Mouse (Mus musculus) liver, embryonic 14.5 days (tissue): ENCODE measurements around the gene Spop. TPM values are rescaled to one million over a fixed set of nuclear protein-coding genes. Genes with fewer than 3 reads are reported as not detected.

ENCODE experiments used
- ATAC-seq: fragments of 200-750 bp; cut with Nextera tagmentation; 2 replicates; pipeline ENCODE4 v1.8.0; 2017; ENCODE audit warnings: moderate number of reproducible peaks, mild to moderate bottlenecking, moderate library complexity; ENCODE audit not compliant: insufficient read depth
- DNase-seq, 3 experiments: peaks; one replicate each; pipeline ENCODE4 v3.0.0-alpha.2; 2012 to 2013; ENCODE audit warnings: low read depth in 3 of 3, low spot score in 3 of 3
- H3K27ac ChIP-seq: fragments of 300-500 bp; sonication (generic); 2 replicates; pipeline ENCODE4 v1.5.1; 2014; ENCODE audit warnings: moderate library complexity, mild to moderate bottlenecking, control low read depth, inconsistent platforms
- H3K27me3 ChIP-seq: fragments of 300-500 bp; sonication (generic); 2 replicates; pipeline ENCODE4 v1.6.1; 2014; ENCODE audit warnings: mild to moderate bottlenecking, low read length, moderate library complexity; ENCODE audit not compliant: control insufficient read depth, insufficient read depth
- H3K36me3 ChIP-seq: fragments of 300-500 bp; sonication (generic); replicated peaks from 2 replicates; pipeline ENCODE4 v1.6.1; 2014; ENCODE audit warnings: low read depth; ENCODE audit not compliant: control insufficient read depth, insufficient read depth
- H3K4me1 ChIP-seq, 2 experiments: fragments of 200-500 bp in 1 of 2; fragments of 300-500 bp in 1 of 2; sonication (generic) in 1 of 2; replicated peaks; 2 replicates each; pipeline ENCODE4 v1.6.1; 2012 to 2014; ENCODE audit warnings: antibody characterized with exemption in 1 of 2, inconsistent platforms in 1 of 2, low read length in 1 of 2; ENCODE audit not compliant: control insufficient read depth in 2 of 2, insufficient read depth in 2 of 2
- H3K4me2 ChIP-seq: fragments of 300-500 bp; sonication (generic); 2 replicates; pipeline ENCODE4 v1.6.1; 2014; ENCODE audit warnings: low read depth, mild to moderate bottlenecking, control low read depth, moderate library complexity
- H3K4me3 ChIP-seq, 2 experiments: fragments of 200-500 bp in 1 of 2; fragments of 300-500 bp in 1 of 2; sonication (generic) in 1 of 2; 2 replicates each; pipeline ENCODE4 v1.5.1; 2012 to 2014; ENCODE audit warnings: low read depth in 2 of 2, low read length in 2 of 2, mild to moderate bottlenecking in 2 of 2, control low read depth in 1 of 2, inconsistent platforms in 1 of 2, moderate library complexity in 1 of 2; ENCODE audit not compliant: insufficient read depth in 1 of 2
- H3K9ac ChIP-seq: fragments of 300-500 bp; sonication (generic); replicated peaks from 2 replicates; pipeline ENCODE4 v1.6.1; 2014; ENCODE audit warnings: mild to moderate bottlenecking, control low read depth, moderate library complexity
- H3K9me3 ChIP-seq: fragments of 300-500 bp; sonication (generic); 2 replicates; pipeline ENCODE4 v1.6.1; 2016; ENCODE audit warnings: low read length, mixed read lengths; ENCODE audit not compliant: control insufficient read depth
- CTCF ChIP-seq: IDR thresholded peaks from 2 replicates; pipeline ENCODE4 v1.5.1; 2016; ENCODE audit warnings: antibody characterized with exemption, low read depth, control low read depth
- EP300 ChIP-seq: IDR thresholded peaks from 2 replicates; pipeline ENCODE4 v1.6.1; 2016; ENCODE audit warnings: antibody characterized with exemption, low read depth
- WGBS: fragments of 180-500 bp; shearing (Covaris S2); extraction: QIAGEN DNeasy Blood & Tissue Kit; methylation state at CpG from one replicate; pipeline ENCODE4 v1.1.7; 2014; ENCODE audit not compliant: insufficient replicate concordance; 5-methylcytosine and 5-hydroxymethylcytosine counted together
- polyA plus RNA-seq, 2 experiments: library from polyadenylated mRNA; depleted of rRNA in 1 of 2; stranded (reverse) in 1 of 2; unstranded in 1 of 2; fragments of >200 nt; fragmentation: Nextera tagmentation in 1 of 2; extraction: Ambion mirVana in 1 of 2; gene quantifications; 2 replicates each; pipeline versions ENCODE4 v1.2.1 to v1.2.3; 2012 to 2014

The Spop gene
- polyA plus RNA-seq, 2 experiments, result 22.0 to 31.8 TPM

GRCm38 (mm10) chr11:95511919-95512318 is 98.0 kb downstream of the Spop start:
- H3K9me3 ChIP-seq, result no peaks in the 10 kb centered on the region
- DNase-seq, result no peak
- TF ChIP-seq EP300 (no peak), CTCF (no peak)
- H3K9ac ChIP-seq, result no peak overlapping the region
- WGBS, result 35% methylated on average over 1 of the region's 1 CpGs
- H3K4me1 ChIP-seq, result no peaks in the 10 kb centered on the region
- no peak for ATAC-seq
- no peak overlapping the region for H3K4me3 ChIP-seq
- peaks cover 49% of the 10 kb centered on the region for H3K27me3 ChIP-seq
- H3K36me3 ChIP-seq, result no peaks in the 10 kb centered on the region
- H3K4me2 ChIP-seq, result no peak overlapping the region
- no peak overlapping the region for H3K27ac ChIP-seq

GRCm38 (mm10) chr11:95512383-95512782 is 98.5 kb downstream of the Spop start:
- H3K36me3 ChIP-seq, result no peaks in the 10 kb centered on the region
- no peaks in the 10 kb centered on the region for H3K9me3 ChIP-seq
- peaks cover 53% of the 10 kb centered on the region for H3K27me3 ChIP-seq
- TF ChIP-seq EP300 (no peak), CTCF (no peak)
- 48% methylated on average over 6 of the region's 6 CpGs for WGBS
- no peaks in the 10 kb centered on the region for H3K4me1 ChIP-seq
- H3K4me2 ChIP-seq, result no peak overlapping the region
- DNase-seq, result no peak
- no peak overlapping the region for H3K27ac ChIP-seq
- H3K9ac ChIP-seq, result no peak overlapping the region
- no peak overlapping the region for H3K4me3 ChIP-seq
- no peak for ATAC-seq

GRCm38 (mm10) chr11:95513461-95514297 is 99.8 kb downstream of the Spop start:
- DNase-seq, result no peak
- Histone ChIP-seq H3K36me3 (no peaks in the 10 kb centered on the region), H3K9me3 (no peaks in the 10 kb centered on the region), H3K4me3 (peak overlapping the region; percentile 5 to 41), H3K9ac (no peak overlapping the region), H3K4me1 (no peaks in the 10 kb centered on the region), H3K27me3 (peaks cover 53% of the 10 kb centered on the region), H3K4me2 (peak overlapping the region; percentile 39), H3K27ac (no peak overlapping the region)
- TF ChIP-seq EP300 (no peak), CTCF (no peak)
- ATAC-seq, result no peak
- WGBS, result 1% methylated on average over 66 of the region's 66 CpGs

GRCm38 (mm10) chr11:95514298-95514861 is 100.5 kb downstream of the Spop start, which contains the start of gene Nxph3:
Gene Nxph3 (minus strand): TSS chr11:95514570.
- H3K9ac ChIP-seq, result no peak within 1 kb of the TSS
- DNase-seq, result peak in 2 of 3 experiments; percentile 10 to 14

More at GRCm38 (mm10) chr11:95514298-95514861, 100.5 kb downstream of the Spop start, which contains the start of gene Nxph3:
- no peak for ATAC-seq
- H3K4me3 ChIP-seq, result peak within 1 kb of the TSS; percentile 5 to 41
- H3K9me3 ChIP-seq, result no peaks in the 10 kb centered on the region
- under 1% methylated on average over 63 of the region's 66 CpGs for WGBS
- H3K27ac ChIP-seq, result no peak within 1 kb of the TSS
- H3K36me3 ChIP-seq, result no peaks in the 10 kb centered on the region
- H3K4me2 ChIP-seq, result peak within 1 kb of the TSS; percentile 39
- peaks cover 53% of the 10 kb centered on the region for H3K27me3 ChIP-seq
- peak; percentile 27; the same call in 1 of the 2 replicates for TF ChIP-seq CTCF
- no peak for TF ChIP-seq EP300
- H3K4me1 ChIP-seq, result no peaks in the 10 kb centered on the region
